Mouse (Mus musculus): ENCODE measurements around the gene Foxred1.

- no peak for TF ChIP-seq CTCF (IDR thresholded peaks at IDR 0.05; ENCODE audit: low read depth, low read length)
- TF ChIP-seq POLR2A (IDR thresholded peaks at IDR 0.05; ENCODE audit: extremely low read depth, insufficient read depth, low read length), result no peak
These were observed 46.5 kb upstream of the Foxred1 start for GRCm38 (mm10) chr9:35257365-35257764.

All from liver, adult 2 months (tissue).